Mouse (Mus musculus): ENCODE measurements around the gene Gse1.

Gse1 gene

DNA sequence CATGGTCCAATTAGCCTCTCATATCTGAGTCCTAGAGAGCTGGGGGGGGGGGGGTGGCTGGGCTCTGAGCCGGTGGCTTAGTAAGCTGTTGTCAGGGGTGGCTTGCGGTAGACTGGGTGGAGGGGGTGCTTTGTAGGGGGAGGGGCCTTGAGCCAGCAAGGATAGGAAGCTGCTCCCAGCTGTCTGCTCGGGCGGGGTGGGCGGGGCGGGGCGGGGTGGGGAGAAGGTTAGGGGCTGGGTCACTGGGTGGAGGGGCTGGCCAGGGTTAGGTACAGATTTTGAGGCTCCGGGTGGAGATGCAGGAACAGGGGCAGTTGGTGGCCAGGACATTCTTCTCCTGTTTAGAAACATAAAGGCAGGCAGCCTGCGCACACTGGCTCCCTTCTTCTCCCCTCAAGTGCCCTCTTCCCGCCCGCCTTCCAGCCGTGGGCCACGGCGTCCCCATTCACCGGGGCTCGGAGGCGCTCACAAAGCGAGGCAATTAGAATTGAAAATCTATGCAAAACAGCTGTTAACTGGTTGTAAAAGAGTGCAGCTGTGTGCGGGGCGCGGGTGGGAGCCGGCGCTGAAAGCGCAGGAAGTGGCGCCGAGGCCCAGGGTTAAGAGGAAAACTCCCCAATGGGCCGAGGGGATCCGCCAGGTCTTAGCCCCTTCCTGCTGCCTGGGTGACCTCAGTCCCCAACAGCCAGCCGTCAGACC lies 304.4 kb downstream of the Gse1 start:
- no peak for TF ChIP-seq GATA4 (IDR thresholded peaks at IDR 0.05; ENCODE audit: insufficient replicate concordance, low read length)

DNA sequence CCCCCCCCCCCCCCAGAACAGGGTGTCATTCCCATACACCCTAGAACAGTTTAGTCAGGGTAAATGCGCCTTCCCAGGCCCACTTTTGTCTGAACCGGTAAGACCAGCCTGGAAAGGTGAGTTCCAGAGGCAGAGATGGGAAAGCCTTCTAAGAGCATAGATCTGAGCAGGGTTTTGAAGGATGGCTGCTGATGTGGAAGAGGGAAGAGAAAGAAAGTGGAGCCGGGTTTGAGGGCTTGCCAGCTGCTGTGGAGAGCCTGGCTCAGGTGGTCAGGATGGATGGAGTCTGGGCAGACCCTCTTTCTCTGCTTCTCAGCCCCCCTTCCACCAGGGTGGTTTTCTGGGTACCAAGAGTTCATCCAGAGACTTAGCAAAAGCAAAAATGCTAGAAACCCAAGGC lies 305.1 kb downstream of the Gse1 start:
- TF ChIP-seq GATA4 (IDR thresholded peaks at IDR 0.05; ENCODE audit: insufficient replicate concordance, low read length): no peak

DNA sequence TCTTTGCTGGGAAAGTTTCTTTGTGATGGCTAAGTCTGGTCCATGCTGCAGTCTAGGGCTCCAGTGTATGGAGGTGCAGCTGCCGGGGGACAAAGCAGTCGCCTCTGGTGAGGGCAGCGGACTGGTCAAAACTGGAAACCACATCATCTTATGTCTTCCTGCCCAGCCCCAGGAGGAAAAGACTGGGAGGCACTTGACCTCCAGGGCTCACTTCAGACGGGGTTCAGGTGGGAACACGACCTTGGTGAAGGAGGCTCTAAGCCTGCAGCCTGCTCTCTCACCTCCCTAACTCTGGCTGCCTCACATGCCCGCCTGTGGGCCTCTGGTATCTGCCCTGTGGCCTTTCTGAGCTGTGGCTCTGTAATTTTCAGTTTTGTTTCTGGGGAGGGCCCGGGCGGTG lies 305.8 kb downstream of the Gse1 start:
- no peak for TF ChIP-seq GATA4 (IDR thresholded peaks at IDR 0.05; ENCODE audit: insufficient replicate concordance, low read length)

DNA sequence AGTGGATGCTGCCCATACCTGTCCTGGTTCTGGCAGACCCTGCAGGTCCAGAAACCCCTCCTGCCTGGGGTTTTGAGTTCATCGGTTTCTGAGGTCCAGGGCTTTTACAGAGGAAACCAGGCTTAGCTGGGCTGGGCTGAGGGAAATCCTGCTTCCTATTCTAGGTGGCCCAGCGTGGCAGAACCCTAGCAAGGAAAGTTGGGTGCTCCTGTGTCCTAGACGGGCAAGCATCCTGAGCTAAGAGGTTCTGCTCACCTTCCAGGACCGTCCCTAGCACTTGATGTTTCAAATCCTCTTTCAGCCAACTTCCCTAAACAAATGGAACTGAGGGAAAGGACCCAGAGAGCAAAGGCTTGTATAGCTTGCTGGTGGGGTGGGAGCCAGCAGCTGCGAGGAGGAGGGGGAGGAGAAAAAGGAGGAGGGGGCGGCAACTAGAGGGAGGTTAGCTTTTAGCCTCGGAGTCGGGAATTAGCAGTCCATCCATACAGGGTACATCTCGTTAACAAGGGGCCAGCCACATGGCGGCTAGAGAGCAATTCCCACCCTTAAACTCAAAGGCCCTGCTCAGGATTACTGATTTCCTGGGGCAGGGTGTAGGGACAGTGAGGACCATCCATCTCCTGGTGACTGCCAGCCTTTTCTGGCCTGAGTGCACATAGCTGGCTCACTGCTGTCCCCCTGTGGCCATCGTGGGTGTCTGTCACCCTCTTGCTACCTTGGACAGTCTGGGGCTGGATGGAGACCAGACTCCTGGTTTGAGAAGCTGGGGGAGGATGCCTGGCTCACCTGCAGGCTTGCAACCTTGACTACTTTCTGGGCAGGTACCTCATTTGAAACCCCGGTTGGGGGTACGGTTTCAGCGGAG lies 306.5 kb downstream of the Gse1 start:
- no peak for TF ChIP-seq GATA4 (IDR thresholded peaks at IDR 0.05; ENCODE audit: insufficient replicate concordance, low read length)

DNA sequence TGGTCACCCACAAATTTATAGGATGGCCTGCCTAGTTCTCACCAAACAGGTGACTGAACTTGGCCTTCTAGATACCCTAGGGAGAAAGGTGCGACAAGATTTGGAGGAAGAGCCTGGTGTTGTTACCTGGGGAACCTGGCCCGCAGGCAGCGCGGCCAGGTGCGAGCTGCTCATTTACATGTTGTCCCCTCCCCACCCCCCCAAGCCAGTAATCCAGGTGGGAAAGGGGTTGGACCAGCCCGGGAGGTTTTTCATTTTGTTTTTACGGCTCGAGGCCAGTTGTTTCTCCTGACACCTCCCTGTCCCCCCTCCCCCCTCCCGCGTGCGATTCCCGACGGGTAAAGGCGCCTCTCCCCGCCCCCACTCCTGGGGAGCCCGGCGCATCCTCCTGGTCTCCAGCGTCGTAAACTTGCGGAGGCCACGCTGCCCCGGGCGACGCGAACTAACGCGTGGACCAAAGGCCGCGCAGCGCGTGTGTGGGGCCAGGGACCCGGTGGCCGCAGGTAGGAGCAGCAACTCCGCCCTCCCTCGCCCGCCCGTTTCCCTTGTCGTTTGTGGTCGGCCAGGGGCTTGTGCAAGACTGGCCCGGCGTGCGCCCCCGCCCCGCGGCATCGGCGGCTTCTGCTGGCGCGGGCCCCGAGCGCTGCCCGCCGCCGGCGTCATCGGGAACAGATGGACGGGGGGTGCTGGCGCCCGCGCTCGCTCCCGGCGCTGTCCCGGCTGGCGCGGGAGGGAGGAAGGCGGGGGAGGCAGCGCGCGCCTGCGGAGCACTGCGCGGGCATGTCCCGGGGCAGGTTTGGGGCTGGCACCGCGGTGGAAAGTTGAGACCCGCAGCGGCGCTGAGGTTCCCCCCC lies 307.4 kb downstream of the Gse1 start:
- TF ChIP-seq GATA4 (IDR thresholded peaks at IDR 0.05; ENCODE audit: insufficient replicate concordance, low read length): no peak

DNA sequence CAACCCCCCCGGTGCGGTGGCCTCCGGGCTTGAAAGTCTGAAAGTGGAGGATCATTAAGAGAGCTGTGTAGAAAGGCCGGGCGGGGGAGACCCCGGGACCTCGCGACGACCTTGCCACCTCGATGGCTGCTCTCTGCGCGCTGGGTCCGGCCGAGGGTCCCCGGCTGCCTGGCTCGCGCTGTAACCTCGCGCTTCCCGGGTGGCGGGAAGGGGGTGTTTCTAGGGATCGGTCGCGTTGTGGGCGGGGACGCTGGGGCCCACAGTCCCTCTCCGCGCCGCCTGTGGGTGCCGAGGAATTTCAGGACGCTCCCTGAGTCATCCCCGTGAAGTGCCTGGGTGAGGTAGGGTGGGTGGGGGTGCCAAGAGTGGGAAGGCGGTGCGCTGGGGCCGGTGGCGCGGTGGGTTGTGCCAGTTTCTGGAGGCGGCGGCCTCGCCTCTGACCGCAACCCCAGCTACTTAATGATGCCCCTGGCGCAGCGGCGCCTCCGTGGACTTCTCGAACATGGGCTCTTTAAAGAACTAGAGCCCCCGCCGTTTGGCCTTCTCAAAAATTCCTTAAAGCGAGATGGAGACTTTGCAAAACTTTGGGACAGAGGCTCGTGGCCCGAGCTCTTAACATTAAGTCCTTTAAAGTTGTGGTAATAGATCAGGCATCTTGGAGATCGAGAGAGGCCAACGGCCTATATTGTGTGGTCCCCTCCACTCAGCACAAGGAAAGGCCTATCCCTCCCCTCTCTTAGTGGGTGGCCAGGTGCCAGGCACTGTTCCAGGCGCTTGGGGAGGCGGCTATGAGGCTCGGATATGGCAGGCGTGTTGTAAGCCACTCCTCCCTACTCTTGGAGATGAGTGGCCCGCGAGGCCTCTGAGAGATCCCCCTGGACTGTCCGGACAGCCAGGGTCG lies 308.3 kb downstream of the Gse1 start:
- TF ChIP-seq GATA4 (IDR thresholded peaks at IDR 0.05; ENCODE audit: insufficient replicate concordance, low read length): no peak

DNA sequence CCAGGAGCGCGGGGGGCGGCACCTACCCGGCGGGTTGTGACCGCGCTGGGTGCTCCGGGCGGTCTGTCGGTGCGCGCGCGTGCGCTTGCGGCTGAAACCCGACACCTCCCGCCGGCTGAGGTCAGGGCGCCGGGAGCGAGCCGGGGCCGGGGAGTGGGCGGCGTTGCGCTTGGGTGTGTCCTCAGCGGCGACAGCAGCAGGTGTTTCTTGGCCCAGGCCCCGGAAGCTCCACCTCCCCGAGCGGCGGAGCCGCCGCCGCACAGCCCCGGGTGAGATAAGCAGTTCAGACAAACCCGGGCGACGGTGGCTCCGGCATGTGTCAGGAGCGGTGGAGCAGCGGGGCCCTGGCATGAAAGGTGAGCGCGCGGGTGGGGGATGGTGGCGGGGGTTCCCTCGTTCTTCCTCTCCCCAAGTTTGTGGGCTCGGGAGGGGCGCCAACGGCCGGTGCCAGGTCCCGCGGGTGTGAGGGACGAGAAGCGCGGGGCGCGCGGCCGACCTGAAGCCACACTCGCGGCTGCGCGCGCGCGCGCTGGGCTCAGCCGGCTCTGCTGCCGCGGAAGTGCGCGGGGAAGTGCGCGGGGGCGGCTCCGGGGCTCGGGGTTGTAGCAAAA lies 309.1 kb downstream of the Gse1 start:
- TF ChIP-seq GATA4 (IDR thresholded peaks at IDR 0.05; ENCODE audit: insufficient replicate concordance, low read length): peak; percentile 82; the same call in 1 of the 2 replicates

DNA sequence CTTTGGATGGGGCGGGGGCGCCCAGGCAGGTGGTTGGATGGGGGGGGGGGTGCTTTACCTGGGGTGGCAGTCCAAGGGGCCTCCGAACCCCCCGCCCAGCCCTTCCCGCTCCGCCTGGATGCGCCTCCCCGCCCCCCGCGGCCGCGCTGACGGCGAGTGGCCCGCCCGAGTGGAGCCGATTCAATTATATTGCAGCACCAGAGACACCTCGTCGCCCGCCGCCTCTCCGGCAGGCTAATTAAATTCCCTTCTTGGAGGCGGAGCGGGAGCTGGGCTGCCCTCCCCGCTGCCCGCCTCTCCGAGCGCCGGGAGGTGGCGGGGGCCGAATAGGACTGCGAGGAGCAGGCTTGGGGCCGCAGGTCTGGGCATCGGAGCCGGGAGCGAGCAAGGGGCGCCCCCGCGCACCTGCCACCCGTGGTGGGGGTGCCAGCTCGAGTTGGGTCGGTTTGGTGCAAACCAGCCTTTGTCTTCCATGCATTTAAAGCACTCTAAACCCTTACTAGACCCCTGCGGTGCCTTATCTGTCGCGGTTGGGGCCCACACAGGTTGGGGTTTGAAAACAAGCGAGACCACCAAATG lies 309.7 kb downstream of the Gse1 start:
- TF ChIP-seq GATA4 (IDR thresholded peaks at IDR 0.05; ENCODE audit: insufficient replicate concordance, low read length): no peak

DNA sequence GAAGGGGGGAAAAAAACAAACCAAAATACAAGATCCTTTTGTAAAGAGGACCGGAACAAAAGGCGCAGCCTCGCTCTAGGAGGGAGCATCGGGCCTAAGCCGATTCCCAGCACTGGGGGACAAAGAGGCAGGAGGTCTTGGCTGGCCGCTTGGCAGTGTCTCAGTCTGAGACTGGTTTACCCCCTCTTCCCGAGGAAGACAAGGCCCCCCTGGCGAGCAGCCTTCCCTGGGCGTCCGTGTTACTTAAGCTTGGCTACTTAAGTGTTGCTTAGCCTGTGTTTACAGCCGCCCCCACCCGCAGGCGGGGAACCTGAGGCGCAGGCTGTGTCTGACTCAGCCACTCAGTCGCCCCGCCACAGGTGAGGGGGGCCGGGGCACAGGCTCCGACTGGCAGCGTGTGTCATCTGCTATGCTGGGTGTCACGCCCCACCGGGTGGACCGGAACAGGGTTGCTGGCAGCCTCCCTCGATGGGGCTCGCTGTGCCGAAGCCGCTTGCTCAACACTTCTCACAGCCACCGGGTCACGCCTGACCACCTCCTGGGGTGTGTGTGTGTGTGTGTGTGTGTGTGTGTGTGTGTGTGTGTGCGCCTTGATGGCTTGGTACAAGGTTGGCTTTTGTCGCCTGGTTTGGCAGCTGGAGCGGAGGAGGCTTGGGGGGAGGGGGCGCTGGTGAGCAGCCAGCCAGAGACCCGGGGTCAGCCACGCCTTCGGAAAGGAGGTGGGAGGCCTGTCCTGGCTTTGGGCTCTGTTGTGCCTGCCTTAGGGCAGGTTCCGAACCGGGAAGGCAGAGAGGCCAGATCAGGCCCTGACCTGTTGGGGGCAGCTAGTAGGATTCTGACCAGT lies 310.4 kb downstream of the Gse1 start:
- no peak for TF ChIP-seq GATA4 (IDR thresholded peaks at IDR 0.05; ENCODE audit: insufficient replicate concordance, low read length)

DNA sequence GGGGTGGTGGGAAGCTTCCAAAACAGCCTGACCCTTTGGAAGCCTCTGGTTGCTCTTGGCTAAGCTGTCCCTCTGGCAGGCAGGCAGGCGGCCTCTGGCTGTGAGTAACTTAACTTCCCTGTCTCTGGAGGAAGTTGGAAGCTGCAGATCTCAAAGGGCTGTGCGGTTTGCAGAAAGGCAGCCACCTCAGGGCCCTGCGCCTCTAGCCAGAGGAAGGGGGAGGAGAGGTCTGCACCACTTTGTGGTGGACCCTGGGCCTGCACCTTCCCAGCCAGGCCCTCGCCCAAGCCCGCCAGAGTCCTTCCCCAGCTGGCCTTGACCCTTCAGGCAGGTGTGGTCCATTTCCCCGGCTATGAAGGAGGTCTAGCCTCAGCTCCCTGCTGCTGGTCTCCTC lies 311.1 kb downstream of the Gse1 start:
- no peak for TF ChIP-seq GATA4 (IDR thresholded peaks at IDR 0.05; ENCODE audit: insufficient replicate concordance, low read length)

DNA sequence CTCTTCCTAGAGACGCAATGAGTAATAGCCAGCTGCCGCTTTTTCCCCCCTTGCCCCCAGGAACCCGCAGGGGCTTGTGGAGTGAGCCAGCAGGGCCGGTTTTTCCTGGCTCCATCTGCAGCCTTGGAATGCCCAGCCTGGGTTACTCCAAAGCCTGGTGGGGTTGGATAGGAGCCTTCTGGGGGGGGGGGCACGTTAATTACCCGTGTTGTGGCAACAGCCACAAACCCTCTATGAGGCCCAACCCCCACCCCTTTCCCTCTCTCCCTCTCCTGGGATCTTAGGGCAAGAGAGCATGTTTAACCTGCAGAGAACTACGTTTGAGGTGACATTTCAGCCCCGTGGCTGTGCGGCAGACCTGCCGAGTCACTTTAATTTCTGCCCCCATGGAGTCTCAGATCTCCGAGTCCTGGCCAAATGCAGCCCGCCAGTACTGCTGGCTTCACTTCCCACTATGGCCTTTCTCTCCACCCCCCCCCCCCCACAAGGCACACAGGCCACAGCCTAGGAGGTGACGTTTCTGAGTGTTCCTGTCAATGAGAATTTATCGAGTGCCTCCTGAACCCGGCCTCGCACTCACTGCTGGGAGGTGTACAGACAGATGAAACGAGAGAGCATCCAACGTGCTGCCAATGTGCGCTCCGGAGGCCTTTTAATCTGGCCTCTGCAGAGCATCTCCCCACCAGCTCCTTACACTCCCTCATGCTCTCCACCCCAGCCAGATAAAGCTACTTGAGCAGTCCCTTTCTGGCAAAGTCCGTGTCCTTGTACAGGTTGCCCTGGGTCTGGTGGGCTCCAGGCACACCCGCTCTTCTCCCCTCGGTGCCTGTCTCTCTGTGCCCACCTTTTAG lies 311.7 kb downstream of the Gse1 start:
- no peak for TF ChIP-seq GATA4 (IDR thresholded peaks at IDR 0.05; ENCODE audit: insufficient replicate concordance, low read length)

DNA sequence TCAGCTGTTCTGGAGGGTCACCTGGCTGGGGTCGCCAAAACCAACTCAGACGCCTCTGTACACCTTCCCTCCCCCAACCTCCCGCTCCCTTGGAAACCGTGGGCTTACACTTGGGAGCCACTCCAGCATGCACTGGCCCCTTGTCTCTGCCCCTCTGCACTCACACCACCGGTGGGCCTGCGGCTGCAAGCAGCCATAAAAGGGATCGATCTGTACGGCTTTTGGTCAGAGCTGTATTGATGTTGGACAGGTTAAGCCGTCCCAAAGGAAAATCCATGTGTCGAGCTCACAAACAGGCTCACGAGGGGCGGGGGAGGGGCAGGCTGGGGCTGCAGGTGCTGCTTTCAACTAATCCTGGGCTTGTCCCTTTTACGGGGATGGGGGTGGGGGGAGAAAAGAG lies 314.7 kb downstream of the Gse1 start:
- no peak for TF ChIP-seq GATA4 (IDR thresholded peaks at IDR 0.05; ENCODE audit: insufficient replicate concordance, low read length)
